Mouse (Mus musculus) neural tube, embryonic 13.5 days (tissue): ENCODE results near the gene Acsm2. TPM values are rescaled to one million over a fixed set of nuclear protein-coding genes. Genes with fewer than 3 reads are reported as not detected.

Source experiments
- ATAC-seq: fragments of 200-750 bp; cut with Nextera tagmentation; 2 replicates; pipeline ENCODE4 v1.8.0; 2017; ENCODE audit warnings: low read depth, mild to moderate bottlenecking, moderate TSS enrichment, moderate library complexity
- H3K27ac ChIP-seq: fragments of 300-500 bp; sonication (generic); replicated peaks from 2 replicates; pipeline ENCODE4 v1.5.1; 2015; ENCODE audit warnings: moderate library complexity, mild to moderate bottlenecking, inconsistent platforms
- H3K27me3 ChIP-seq: fragments of 300-500 bp; sonication (generic); 2 replicates; pipeline ENCODE4 v1.6.1; 2015; ENCODE audit warnings: mild to moderate bottlenecking, inconsistent platforms
- H3K36me3 ChIP-seq: fragments of 300-500 bp; sonication (generic); 2 replicates; pipeline ENCODE4 v1.6.1; 2015; ENCODE audit warnings: mild to moderate bottlenecking, inconsistent platforms
- H3K4me1 ChIP-seq: fragments of 300-500 bp; sonication (generic); replicated peaks from 2 replicates; pipeline ENCODE4 v1.6.1; 2015; ENCODE audit warnings: inconsistent platforms
- H3K4me2 ChIP-seq: fragments of 300-500 bp; sonication (generic); 2 replicates; pipeline ENCODE4 v1.6.1; 2015; ENCODE audit warnings: inconsistent platforms, mild to moderate bottlenecking, moderate library complexity
- H3K4me3 ChIP-seq: fragments of 300-500 bp; sonication (generic); 2 replicates; pipeline ENCODE4 v1.5.1; 2015; ENCODE audit warnings: mild to moderate bottlenecking, inconsistent platforms
- H3K9ac ChIP-seq: fragments of 300-500 bp; sonication (generic); 2 replicates; pipeline ENCODE4 v1.6.1; 2015; ENCODE audit warnings: moderate library complexity, mild to moderate bottlenecking, inconsistent platforms
- H3K9me3 ChIP-seq: fragments of 300-500 bp; sonication (generic); 2 replicates; pipeline ENCODE4 v1.6.1; 2016; ENCODE audit warnings: inconsistent platforms
- WGBS: fragments of 180-500 bp; shearing (Covaris S2); methylation state at CpG from one replicate; pipeline ENCODE4 v1.1.7; 2015; 5-methylcytosine and 5-hydroxymethylcytosine counted together
- polyA plus RNA-seq: library from polyadenylated mRNA; unstranded; fragments of >200 nt; fragmentation: Nextera tagmentation; extraction: Ambion mirVana; gene quantifications from 2 replicates; pipeline ENCODE4 v1.2.1, GENCODE M21; 2015

Gene Acsm2
- polyA plus RNA-seq, 1 experiment from 2014 or later = not detected

DNA sequence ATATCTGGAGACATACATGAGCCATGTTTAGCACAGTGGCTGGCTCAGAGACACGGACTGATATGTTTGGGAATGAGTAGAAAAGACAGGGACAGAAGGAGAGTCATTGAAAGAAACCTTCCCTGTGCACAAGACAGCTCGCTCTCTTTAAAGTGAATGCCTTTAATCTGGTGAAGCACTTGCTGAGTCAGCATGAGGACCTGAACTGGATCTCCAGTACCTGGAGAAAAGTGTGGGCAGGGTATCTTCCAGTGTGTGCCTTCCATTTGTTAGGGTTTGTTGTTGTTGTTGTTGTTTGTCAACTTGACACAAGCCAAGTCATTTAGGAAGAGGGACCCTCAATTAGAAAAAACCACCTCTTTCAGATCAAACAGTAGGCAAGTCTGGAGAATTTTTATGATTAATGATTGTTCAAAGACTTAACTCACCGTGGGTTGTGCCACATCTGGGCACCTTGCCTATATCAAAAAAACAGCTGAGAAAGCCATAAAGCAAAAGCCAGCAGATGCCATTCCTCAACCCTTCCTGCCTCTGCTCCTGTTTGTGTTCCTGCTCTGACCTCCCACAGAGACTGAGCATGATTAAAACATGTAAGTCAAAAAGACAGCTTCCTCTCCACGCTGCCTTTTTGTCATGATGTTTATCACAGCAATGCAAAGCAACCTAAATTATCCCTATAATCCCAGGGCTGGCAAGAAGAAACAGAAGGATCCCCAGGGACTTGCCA is 64.2 kb downstream of the Acsm2 start:
- H3K9me3 ChIP-seq = no peaks in the 10 kb centered on the region
- 61% methylated on average over 4 of the region's 4 CpGs for WGBS
- no peaks in the 10 kb centered on the region for H3K4me1 ChIP-seq
- H3K4me3 ChIP-seq = no peak overlapping the region
- H3K4me2 ChIP-seq = no peak overlapping the region
- H3K9ac ChIP-seq = no peak overlapping the region
- no peak overlapping the region for H3K27ac ChIP-seq
- ATAC-seq = no peak
- no peaks in the 10 kb centered on the region for H3K36me3 ChIP-seq
- no peaks in the 10 kb centered on the region for H3K27me3 ChIP-seq

GRCm38 (mm10) chr7:119620157-119620556 is 66.0 kb downstream of the Acsm2 start:
- Histone ChIP-seq H3K36me3 (no peaks in the 10 kb centered on the region), H3K9me3 (no peaks in the 10 kb centered on the region), H3K27ac (no peak overlapping the region), H3K4me1 (no peaks in the 10 kb centered on the region), H3K4me3 (no peak overlapping the region), H3K9ac (no peak overlapping the region), H3K4me2 (no peak overlapping the region), H3K27me3 (no peaks in the 10 kb centered on the region)
- no peak for ATAC-seq

GRCm38 (mm10) chr7:119638773-119639172 is 84.6 kb downstream of the Acsm2 start:
- no peaks in the 10 kb centered on the region for H3K27me3 ChIP-seq
- H3K4me3 ChIP-seq = no peak overlapping the region
- H3K4me1 ChIP-seq = no peaks in the 10 kb centered on the region
- ATAC-seq = no peak
- H3K4me2 ChIP-seq = no peak overlapping the region
- H3K36me3 ChIP-seq = no peaks in the 10 kb centered on the region
- H3K9me3 ChIP-seq = no peaks in the 10 kb centered on the region
- no peak overlapping the region for H3K27ac ChIP-seq
- H3K9ac ChIP-seq = no peak overlapping the region

GRCm38 (mm10) chr7:119642307-119642706 is 88.2 kb downstream of the Acsm2 start:
- no peaks in the 10 kb centered on the region for H3K36me3 ChIP-seq
- no peaks in the 10 kb centered on the region for H3K4me1 ChIP-seq
- H3K27me3 ChIP-seq = no peaks in the 10 kb centered on the region
- H3K9me3 ChIP-seq = no peaks in the 10 kb centered on the region
- H3K4me2 ChIP-seq = no peak overlapping the region
- no peak overlapping the region for H3K4me3 ChIP-seq
- ATAC-seq = no peak
- H3K9ac ChIP-seq = no peak overlapping the region
- WGBS = 80% methylated on average over 5 of the region's 5 CpGs
- H3K27ac ChIP-seq = no peak overlapping the region

Other genes with a start within 250 kb of the Acsm2 start
- not detected in 2 replicates for gene Gp2, start 95.1 kb upstream of the Acsm2 start, polyA plus RNA-seq
- not detected in 2 replicates for gene Umod, start 75.1 kb upstream of the Acsm2 start, polyA plus RNA-seq
- not detected in 2 replicates for gene Acsm5, start 34.9 kb upstream of the Acsm2 start, polyA plus RNA-seq
- gene Pdilt, start 30.9 kb upstream of the Acsm2 start, polyA plus RNA-seq = 0.36 and 0.49 TPM in 2 replicates
- gene Acsm1, start 52.7 kb downstream of the Acsm2 start, polyA plus RNA-seq = not detected in 2 replicates
- gene Acsm4, start 135.7 kb downstream of the Acsm2 start, polyA plus RNA-seq = not detected in 2 replicates
- gene Thumpd1, start 166.5 kb downstream of the Acsm2 start, polyA plus RNA-seq = 67.5 and 73.4 TPM in 2 replicates
- 0.29 and 0.38 TPM in 2 replicates for gene Acsm3, start 206.6 kb downstream of the Acsm2 start, polyA plus RNA-seq
- gene Rexo5, start 239.7 kb downstream of the Acsm2 start, polyA plus RNA-seq = 12.7 and 13.4 TPM in 2 replicates
- gene Eri2, start 239.7 kb downstream of the Acsm2 start, polyA plus RNA-seq = 18.1 and 19.6 TPM in 2 replicates